Mouse (Mus musculus): Measurements from ENCODE around the gene Hspe1.

Hspe1 gene

DNA sequence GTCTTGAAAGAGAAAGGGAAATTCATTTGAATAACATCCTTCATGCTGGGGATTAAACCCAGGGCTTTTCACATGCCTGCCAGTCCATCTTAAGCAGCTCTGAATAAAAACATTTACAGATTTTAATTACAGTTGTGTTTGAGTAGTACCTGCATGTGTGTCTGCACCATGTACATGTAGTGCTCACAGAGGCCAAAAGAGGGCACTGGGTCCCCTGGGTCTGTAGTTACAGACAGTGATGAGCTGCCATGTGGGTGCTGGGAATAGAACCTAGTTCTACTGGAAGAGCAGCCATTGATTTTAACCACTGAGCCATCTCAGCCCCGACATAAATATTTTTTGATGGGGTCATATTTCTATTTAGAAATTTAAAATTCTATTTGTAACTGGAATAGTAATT lies 47.9 kb downstream of the Hspe1 start:
- DNase-seq, result no peak
